Mouse (Mus musculus) B cell, adult 2 months (primary cell): ENCODE results near the gene Sv2c.
"Not testable (repeated sequence)": the region's sequence is repeated elsewhere in the genome, so short reads cannot be mapped to it uniquely, and the experiment has no call there.

Experiments used
- DNase-seq, 2 experiments: peaks; one replicate each; pipeline ENCODE4 v3.0.0; 2022

Sv2c gene

DNA sequence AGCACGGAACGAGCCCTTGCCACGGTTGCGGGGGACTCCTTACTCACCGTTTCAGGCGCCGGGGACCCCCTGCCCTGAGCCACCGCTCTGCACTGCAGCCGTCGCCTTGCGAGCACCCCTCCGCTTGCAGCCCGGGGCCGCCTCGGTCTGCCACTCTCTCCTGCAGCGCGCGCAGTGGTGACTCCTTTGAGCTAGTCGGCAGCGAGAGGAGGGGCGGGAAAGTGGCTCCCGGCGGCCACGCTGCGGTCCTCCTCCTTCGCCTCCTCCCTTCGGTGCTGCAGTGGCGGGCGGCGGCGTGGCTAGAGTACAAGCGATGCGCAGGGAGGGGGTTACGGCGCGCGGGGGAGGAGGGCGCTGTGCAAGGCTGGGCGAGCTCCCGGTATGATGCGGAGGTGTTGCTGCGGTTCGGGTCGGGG is at the start of gene Sv2c:
TSS of gene Sv2c (minus strand) at position 177 of the 416 bp plus-strand sequence.
- no peak for DNase-seq

DNA sequence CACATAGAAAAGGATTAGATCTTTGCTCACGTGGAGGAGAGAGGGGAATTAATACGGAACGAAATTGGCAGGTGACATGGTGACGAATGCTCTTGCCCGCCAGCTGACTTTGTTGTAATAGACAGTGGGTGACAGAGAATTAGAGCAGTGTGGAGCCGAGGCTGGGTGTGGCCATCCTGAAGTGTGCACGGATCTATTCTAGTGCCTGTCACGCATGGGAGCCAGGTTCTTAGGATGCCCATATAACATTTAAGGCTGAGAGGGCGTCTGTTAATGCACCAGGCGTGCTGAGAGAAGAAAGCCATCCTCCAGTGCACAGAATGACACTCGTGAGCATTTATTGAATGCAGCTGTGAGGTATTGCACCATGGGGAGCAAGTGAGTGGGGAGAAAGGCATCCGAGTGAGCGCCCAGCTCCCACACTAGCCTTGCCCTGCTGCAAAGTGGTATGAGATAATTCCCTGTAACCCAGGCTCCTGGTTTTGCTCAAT is 48.3 kb upstream of the Sv2c start:
- DNase-seq: no peak

DNA sequence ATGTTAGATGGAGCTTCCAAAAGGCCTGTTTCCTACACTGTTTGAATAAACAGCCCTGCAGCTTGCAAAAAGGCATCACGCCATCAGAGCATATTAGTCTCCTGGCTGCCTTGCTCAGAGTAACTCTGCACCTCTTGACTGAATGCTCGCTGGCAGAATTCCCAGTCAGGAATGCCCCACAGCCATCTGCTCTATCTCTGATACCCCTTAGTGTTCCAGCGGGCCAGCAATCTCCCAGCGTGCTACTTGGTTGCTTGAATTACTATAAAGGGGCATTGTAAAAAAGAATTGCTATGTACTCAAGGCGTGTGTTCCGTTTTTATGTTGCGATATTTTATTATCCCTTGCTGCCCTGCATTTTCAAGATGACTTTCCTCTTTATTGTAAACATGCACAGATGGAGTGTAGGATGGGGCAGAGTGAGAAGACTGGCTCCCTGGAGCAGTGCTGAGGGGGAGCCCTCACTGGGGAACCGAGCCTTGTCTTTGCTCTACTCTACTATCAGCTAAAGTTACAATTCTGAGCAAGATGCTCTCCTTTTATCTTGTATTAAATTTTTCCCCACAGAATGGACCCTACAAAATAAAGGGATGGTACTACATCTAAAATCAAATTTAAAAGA is 43.3 kb upstream of the Sv2c start:
- no peak for DNase-seq

DNA sequence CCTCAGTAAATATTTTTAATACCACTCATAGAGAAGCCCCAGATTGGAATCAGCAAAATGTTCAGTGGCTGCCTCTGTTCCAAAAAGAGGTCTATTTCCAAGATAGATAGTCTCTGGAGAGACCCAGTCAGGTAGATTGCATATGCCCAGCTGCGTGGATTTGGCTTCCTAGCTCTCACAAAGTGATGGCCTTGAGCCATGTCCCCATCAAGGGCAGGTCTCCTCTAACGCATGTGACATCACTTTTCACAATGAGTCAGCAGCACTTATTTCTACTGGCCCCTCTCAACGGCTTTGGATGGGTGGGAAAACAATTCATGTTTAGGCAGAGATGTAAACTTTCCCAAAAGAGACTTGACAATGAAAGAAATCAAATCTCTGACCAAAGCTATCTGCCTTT is 41.3 kb upstream of the Sv2c start:
- no peak for DNase-seq

DNA sequence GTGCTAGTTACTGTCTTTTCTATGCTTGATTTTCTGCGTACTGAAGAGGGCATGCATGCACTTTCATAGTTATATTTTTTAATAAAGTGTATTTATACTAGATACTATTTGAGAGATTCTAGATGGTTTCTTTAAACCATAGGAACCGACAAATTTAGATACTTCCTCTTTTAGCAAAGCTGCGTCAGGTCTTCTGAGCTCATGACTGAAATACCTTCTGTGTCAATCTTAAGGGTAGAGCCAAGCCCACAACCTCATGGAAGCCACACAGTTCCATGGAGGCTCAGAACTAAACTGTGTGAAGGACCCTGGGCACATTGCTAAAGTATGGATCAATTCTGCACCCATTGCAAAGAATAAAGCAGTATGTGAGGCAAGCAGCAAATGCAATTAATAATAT is 39.9 kb upstream of the Sv2c start:
- no peak for DNase-seq

DNA sequence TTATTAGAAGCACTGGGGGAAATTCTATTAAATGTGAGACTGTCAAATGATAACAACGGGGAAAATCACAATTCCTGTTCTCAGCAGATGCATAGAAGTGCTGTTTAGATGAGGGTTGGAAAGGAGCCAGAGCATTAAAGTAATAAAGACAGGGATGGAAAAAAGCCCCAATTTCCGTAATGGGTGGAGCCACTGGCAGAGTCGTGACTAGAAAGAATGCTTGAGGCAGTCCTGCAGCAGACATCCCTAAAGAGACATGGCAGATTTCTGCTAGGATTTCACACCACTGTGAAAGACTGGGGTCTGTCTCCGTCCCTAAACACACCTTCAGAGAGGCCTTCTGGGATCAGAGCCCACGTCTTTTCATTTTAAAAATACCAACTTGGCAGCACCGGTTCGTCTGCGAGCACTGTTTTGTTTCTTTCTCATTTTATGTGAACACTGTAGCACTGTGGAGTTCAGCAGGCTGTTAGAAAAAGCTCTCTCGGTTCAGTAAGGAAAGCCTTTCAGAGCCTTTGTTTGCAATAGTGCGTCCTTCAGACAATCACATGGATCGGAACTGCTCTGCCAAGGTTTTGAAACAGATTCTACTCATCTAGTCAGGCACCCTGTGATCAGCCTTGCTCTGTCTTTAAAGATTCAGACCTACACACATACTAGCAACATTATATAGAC is 36.8 kb upstream of the Sv2c start:
- no peak for DNase-seq

DNA sequence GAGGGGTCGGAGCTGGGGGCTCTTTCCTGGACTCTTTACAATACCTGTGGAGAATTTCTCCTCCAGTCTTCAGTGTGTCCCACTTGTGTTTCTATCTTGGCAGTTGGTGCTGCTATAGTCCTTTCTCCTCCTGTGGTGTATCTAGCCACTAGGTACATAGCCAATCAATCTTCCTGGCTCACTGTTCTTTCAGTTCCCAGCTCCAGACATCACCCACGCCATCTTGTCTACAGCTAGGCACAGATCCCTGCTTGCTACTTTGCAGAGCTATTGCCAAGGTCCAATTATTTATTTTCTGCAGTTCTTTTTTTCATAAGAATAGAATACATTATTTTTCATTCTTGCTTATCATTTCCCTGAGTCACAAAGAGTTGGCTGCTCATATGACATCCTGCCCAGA is 34.2 kb upstream of the Sv2c start:
- no peak for DNase-seq

DNA sequence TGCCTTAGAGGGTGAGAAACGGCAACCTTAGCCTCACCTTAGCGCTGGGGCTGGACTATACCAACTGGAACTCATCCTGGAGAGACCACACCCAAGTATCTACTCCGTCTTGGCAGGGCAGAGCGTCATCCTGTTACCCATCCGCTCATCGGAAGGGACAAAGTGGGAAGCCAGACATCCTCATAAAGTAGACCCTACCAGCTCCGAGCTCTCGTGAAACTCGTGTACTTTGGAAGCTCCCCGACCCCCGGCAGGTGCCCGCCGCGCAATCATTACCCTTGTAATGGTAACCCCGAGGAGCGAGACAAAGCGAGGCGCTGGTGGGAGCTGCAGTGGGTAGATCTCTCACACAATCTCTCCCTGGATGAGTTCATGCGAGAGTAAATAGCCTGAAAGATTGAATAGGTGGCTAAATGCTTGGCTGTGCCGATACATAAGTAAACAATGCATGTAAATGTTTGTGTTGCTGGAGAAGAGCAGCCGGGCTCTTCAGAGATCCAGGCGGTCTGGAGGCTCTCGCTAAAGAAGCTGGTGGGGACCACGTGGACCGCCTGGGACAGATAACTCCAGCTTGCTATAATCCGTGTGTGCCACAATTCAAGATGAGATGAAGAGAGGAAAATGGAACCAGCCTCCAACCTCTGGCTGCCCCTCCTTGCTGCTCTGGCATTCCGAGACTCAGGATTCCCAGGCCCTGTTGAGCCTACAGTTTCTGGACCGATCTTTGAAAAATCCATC is 1.2 kb upstream of the Sv2c start:
- DNase-seq: no peak

DNA sequence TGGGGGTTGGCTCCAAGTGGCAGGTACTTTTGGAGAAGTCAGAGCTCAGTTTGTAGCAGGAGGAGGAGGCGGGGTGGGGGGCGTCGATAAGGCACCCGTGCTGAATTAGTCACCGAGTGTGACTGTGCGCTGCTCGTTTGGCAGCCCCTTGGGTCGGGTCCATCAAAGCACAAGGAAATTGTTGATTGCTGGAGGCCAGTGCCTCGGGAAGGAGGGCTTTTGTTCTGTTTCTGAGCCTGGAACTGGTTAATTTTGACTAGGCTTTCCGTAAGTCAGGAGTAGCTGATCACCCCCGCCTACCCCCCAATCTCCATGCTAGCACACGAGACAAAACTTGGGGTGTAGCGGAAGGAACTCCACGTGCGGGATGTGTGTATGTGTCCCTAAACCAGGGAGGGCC is 456 bp upstream of the Sv2c start:
- no peak for DNase-seq

DNA sequence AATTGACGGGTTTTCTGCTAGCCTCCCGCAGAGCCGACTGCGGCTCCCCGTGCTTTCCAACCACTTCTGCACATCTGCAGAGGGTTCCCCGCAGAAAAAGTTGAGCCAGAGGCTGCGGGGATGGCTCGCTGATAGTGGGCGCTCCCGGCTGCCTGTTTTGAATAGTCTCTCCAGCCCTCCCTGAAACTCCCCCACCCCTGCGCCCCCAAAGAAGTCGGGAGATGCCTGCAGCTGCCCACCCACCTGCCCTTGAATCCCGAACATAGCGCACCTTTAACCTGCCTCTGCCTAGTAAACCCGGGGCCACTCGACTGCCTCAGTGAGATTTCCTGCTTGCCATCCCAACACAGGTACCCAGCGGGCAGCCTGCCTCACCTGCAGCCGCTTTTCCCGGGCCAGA is 466 bp downstream of the Sv2c start:
- no peak for DNase-seq

DNA sequence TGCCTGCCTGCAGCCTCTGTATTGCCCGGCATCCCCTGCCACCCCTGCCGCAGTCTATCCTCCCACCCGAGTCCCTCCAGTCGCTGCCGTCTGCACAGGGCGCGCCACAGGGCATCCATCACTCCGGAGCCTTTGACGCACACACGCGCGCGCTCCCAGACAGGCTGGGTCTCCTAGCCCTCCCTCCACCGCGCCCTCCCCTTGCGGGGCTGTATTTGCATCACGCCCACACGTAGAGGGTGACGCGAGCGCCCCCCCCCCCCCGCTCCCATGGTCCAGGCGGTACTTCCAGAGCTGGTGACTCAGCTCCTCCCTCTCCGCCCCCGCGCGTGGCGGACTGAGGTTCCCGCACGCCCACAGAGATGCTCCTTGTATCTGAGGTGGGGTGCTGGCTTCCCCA is 1.3 kb downstream of the Sv2c start:
- no peak for DNase-seq

DNA sequence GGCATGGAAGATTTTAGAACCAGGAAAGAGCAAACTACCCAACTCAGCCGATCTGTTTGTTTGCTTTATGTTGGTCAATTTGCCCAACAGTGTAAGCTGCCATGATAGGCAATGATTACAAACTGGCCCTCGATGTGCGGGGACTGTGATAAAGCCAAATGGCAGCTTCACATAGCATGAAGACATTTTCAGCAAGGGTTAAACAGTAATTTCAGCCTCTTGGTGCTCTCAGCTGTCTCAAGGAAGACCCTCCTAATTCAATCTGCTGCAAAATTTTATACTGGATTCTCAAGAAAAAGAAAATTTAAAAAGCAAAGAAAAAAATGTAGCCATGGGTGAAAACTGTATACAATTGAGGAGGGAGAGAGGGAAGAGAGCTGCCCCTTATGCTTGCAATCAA is 3.3 kb downstream of the Sv2c start:
- DNase-seq: no peak

DNA sequence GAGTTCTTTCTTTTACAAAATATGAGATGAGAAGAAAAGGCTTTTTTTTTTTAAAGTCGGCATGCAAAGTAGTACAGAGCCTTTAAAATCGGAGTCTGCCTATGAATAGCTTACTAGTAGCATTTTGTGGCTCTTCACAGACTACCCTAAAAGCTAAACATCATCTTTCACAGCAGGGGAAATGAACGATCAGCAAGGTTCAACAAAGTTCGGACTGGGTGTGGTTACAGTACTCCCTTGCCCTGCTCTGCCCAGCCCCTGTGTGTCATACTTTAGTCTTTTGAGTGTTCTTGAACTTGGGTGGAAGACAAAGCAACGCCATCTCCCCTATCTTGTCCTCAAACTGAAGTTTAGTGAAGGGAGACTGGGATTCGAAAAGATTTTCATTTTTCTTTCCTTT is 5.7 kb downstream of the Sv2c start:
- no peak for DNase-seq

DNA sequence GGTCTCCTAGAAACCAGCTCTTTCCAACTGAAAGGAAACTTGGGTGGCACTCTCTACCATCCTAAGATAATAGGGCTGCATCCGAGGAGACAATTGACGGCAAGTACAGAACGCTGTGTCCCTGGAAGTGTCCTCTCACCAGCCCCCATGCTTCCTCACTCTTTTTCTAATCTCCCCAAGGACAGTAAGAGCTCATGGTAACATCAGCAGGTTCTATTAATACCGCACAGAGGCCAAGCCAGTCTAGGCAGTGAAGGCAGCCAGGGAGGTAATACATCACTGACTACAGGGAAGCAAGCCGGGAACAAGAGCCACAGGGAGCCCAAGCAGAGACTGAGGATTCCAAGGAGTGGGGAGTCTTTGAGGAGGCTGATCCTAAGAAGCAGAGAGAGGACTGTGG is 7.4 kb downstream of the Sv2c start:
- DNase-seq: no peak

DNA sequence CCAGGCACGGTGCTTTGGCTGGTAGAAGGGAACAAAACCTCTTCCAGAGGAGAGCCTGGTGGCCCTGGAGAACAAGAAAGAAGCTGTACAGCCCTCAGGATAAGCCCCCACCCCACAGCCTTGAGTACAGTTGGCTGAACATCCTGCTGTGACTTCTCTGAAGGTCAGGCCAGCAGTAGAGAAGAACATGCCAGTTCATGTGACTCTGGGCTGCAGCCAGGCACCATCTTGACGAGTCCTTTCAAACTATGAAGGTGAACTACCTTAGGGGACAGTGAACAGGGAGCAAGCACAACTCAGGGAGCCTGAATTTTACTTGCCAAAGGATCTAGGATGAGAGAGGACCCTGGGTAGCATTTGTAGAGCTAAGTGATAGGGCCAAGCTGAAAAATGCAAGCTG is 19.7 kb downstream of the Sv2c start:
- DNase-seq: no peak

DNA sequence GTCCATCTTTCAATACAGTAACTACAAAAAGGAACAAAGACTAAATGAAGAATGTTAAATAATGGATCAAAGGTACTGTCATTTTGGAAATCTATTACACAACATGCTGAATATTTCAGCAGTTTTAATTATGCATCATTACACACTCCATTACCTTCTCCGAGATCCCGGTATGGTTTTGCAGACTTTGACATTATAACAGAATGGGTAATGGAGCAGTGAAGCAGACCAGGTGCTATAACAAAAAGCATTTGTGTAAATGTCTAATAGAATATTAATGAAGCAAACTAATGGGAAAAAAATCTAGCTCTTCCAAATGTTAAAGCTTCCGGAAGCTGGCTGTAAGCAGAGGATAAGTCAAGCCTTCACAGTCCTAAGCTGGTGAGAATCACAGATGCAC is 21.6 kb downstream of the Sv2c start:
- no peak for DNase-seq

DNA sequence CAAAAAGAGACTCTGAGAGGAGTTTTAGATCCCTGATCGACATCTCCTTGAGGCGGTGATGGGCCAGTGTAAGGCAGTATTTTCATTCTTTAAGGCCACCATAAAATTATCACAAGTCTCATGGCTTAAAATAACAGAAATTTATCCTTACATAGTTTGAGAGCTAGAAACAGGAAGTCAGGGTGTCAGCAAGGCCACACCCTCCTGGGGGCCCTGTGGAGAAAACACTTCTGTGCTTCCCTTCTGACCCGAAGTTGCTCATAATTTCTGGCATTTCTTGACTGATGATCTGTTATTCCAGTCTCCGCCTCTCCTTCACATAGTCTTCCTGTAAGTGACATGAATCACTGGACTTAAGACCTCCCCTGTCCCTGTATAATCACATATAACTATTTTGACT is 26.0 kb downstream of the Sv2c start:
- DNase-seq: no peak

DNA sequence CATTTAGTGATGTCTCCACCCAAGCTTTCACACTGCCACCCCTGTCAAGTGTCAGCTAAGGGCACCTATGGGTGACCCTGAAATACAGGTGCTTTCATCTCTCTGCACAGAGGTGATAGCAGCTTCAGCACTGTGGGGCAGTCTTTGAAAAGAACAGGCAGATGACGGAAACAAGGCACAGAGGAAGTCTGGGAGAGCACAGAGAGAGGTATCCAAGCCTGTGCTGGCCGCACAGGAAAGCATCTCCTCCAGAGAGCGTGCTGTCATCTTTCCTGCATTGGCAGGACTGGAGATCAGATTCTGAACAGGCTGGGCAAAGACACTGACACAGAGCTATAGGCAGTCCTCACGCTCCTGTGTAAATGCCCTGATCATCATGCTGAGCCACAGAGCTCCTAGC is 41.4 kb downstream of the Sv2c start:
- no peak for DNase-seq

DNA sequence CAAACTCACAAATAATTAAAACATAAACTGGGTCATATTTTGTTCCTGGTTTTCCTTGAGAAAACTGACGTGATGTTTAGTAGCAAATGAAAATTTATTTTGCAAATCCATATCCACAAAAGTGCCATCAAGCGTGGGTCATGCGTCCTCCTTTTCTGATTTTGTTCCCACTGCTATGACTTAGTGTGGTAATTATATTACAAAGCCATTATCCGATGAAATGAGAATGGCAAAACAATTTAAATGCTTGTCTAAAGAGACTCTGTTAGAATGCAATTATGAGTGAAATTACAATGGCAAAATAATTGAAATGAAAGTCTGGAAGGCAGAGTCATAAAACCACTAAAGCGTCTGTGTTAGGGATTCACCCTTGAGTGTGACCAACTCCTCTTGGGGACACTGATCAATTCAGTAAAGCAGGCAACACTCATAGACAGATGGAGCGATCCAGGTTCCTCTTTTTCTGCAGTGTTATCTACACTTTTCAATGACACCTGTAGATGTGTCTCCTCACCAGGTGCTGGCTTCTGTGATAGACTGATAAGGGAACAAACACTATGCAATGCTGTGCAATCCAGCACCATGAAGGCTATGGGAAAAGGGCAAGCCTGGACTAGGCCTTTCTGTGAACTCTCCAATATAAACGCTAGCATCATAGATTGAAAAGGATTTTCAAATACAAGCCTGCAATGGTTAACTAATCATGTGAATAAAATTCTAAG is 46.6 kb downstream of the Sv2c start:
- no peak for DNase-seq

DNA sequence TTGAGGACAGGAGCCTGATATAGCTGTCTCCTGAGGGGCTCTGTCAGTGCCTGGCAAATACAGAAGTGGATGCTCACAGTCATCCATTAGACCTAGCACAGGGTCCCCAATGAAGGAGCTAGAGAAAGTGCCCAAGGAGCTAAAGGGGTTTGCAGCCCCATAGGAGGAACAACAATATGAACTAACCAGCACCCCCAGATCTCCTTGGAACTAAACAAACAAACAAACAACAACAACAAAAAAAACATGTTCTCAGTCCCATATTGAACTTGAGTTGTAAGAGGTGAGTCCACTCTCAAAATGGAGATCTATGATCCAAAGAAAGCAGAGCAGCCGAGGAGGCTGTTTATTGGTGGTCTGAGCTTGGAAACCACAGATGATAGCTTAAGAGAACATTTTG is 50.6 kb downstream of the Sv2c start, which contains the start of gene Gm17190:
TSS of gene Gm17190 (plus strand) at position 301 of the 400 bp plus-strand sequence.
- not testable (repeated sequence) for DNase-seq

DNA sequence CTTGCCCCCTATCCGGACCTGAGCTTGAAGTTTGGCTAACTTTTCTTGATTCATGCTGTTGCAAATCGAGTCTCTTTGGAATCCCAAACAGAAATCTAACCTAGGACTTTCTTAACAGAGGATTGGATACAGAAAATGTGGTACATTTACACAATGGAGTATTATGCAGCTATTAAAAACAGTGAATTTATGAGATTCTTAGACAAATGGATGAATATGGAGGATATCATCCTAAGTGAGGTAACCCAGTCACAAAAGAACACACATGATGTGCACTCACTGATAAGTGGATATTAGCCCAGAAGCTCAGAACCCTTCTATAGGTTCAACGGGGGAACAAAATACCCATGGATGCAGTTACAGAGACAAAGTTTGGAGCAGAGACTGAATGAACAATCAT is 51.1 kb downstream of the Sv2c start, which contains the start of gene Gm20075:
TSS of gene Gm20075 (minus strand) at position 101 of the 400 bp plus-strand sequence.
- not testable (repeated sequence) for DNase-seq

DNA sequence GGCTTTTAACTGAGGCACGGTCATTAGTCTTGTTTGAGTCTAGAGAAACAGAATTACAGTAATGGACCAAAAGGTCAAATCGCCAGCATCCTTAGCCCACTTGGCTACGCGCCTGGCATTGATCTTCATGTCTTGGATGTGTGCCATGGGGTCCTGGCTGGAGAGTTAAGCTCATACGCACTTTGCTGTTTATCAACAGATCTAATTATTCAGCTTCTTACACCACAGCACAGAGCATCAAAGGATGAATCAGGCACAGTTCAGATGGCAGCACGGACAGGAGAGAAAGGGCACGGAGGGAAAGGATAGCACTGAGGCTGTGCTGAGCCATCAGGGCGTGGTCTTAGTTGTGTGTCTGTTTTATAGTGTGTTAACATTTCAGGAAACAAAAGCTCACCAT is 58.8 kb downstream of the Sv2c start:
- DNase-seq: no peak

DNA sequence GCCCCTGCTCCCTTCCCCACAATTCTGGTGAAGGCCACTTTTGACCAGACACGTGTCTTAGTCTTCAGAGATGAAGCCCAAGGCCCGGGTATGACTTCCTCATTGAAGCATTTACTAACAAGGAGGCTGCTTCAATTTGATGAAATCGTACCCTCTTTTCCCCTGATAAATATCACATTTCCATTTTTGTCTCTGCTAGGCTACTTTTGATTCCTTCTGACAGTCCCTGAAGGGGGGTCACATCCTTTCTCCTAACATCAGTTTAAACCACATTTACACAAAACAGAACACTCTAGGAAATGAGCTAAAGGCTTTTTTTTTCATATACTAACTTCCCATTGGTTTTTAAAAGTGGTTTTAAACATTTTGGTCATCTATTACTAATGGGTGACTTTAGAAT is 79.6 kb downstream of the Sv2c start:
- no peak for DNase-seq
